Comparison of ENCODE assay signal across 18 mouse cellular contexts in genomic region chr2:58711049-58711448, GRCm38 (mm10).
DNase-seq lines count a peak whose midpoint lies in the region; ATAC-seq and TF ChIP-seq lines count a peak whose summit lies in the region.
"Had no signal": no experiment of that assay in that cellular context is flagged by ENCODE, and none has a peak within 500 bp of the region (broad histone marks: within the 10 kb centered on the region; RNA-seq: fewer than 3 reads in every experiment).

No protein-coding gene starts in this region.

- no peaks in the 10 kb centered on the region for H3K9me3 ChIP-seq in heart, embryonic 13.5 days
- H3K9me3 ChIP-seq in hindbrain, postnatal 0 days (ENCODE audit: low read length): no peaks in the 10 kb centered on the region
- H3K9me3 ChIP-seq: hindbrain, embryonic 10.5 days; liver, embryonic 13.5 days; midbrain, embryonic 15.5 days had no signal

- no peaks in the 10 kb centered on the region for H3K27me3 ChIP-seq in heart, embryonic 13.5 days (replicated peaks)
- no peaks in the 10 kb centered on the region for H3K27me3 ChIP-seq in hindbrain, postnatal 0 days (ENCODE audit: insufficient read depth, low read length)
- H3K27me3 ChIP-seq: CH12.LX; liver, embryonic 13.5 days; midbrain, embryonic 15.5 days had no signal

- intact Hi-C loops in heart, postnatal 36 days (cut with DNase I): no loop called here

- no peak for ATAC-seq in heart, embryonic 13.5 days (ENCODE audit: extremely low read depth, insufficient number of reproducible peaks, low FRiP score, low TSS enrichment)
- ATAC-seq in hindbrain, postnatal 0 days: no peak
- ATAC-seq: forebrain, embryonic 16.5 days; midbrain, embryonic 15.5 days had no signal

- no peak overlapping the region for H3K4me3 ChIP-seq in heart, embryonic 13.5 days
- no peak overlapping the region for H3K4me3 ChIP-seq in hindbrain, postnatal 0 days (ENCODE audit: low read length)
- H3K4me3 ChIP-seq: hindbrain, embryonic 10.5 days; layer of hippocampus, adult 2 months; liver, embryonic 13.5 days; midbrain, embryonic 15.5 days had no signal

- H3K9ac ChIP-seq in heart, embryonic 13.5 days: no peak overlapping the region; the same call in 1 of the 2 replicates
- no peak overlapping the region for H3K9ac ChIP-seq in hindbrain, postnatal 0 days (replicated peaks; ENCODE audit: low read length)
- H3K9ac ChIP-seq: liver, embryonic 13.5 days; lung, embryonic 14.5 days; midbrain, embryonic 15.5 days had no signal

- no peaks in the 10 kb centered on the region for H3K36me3 ChIP-seq in heart, embryonic 13.5 days
- no peaks in the 10 kb centered on the region for H3K36me3 ChIP-seq in hindbrain, postnatal 0 days (ENCODE audit: insufficient read depth, low read length)
- H3K36me3 ChIP-seq: hindbrain, embryonic 10.5 days; liver, embryonic 13.5 days; midbrain, embryonic 15.5 days had no signal

- TF ChIP-seq CTCF in hindbrain, postnatal 0 days (IDR thresholded peaks at IDR 0.05; ENCODE audit: low read depth): no peak

- peak overlapping the region; percentile 93 for H3K27ac ChIP-seq in heart, embryonic 13.5 days (replicated peaks)
- no peak overlapping the region for H3K27ac ChIP-seq in hindbrain, postnatal 0 days
- H3K27ac ChIP-seq: hindbrain, embryonic 10.5 days; layer of hippocampus, adult 2 months; midbrain, embryonic 15.5 days had no signal

- H3K4me2 ChIP-seq in heart, embryonic 13.5 days: no peak overlapping the region
- H3K4me2 ChIP-seq in hindbrain, postnatal 0 days (ENCODE audit: low read depth, low read length): no peak overlapping the region
- H3K4me2 ChIP-seq: liver, embryonic 13.5 days; lung, embryonic 14.5 days; midbrain, embryonic 15.5 days had no signal

- peak; percentile 11 to 62 for DNase-seq in adrenal gland, postnatal 36 days
- no peak for DNase-seq in adrenal gland, adult 8-10 months
- no peak for DNase-seq in heart, postnatal 36 days
- DNase-seq in ovary, postnatal 36 days (ENCODE audit: low spot score): peak; percentile 10
- no peak for DNase-seq in ovary, postnatal 14 days (ENCODE audit: low spot score)
- peak; percentile 56 for DNase-seq in testis, postnatal 14 days (ENCODE audit: low spot score)
- no peak for DNase-seq in hindbrain, postnatal 0 days (ENCODE audit: low spot score)
- DNase-seq: cerebellum, adult 9-10 months; liver, embryonic 13.5 days; lung, postnatal 36 days; thymus, adult 2 months had no signal

- peaks cover 81% of the 10 kb centered on the region for H3K4me1 ChIP-seq in heart, embryonic 13.5 days
- H3K4me1 ChIP-seq in hindbrain, postnatal 0 days (ENCODE audit: insufficient read depth, low read length): no peaks in the 10 kb centered on the region
- H3K4me1 ChIP-seq: hindbrain, embryonic 10.5 days; liver, embryonic 13.5 days; midbrain, embryonic 15.5 days had no signal

- WGBS in heart, embryonic 13.5 days: 80% methylated on average over 4 of the region's 4 CpGs
- 89% methylated on average over 4 of the region's 4 CpGs for whole genome bisulfite sequencing in hindbrain, postnatal 0 days

Comparison
In these comparisons a context has a peak if more than half of its experiments do, and no peak if none do; other contexts are left out.
1. DNase-seq: peak in adrenal gland, postnatal 36 days (2 of 2), ovary, postnatal 36 days (single experiment) and testis, postnatal 14 days (single experiment); none in adrenal gland, adult 8-10 months (single experiment), heart, postnatal 36 days (0 of 2), ovary, postnatal 14 days (single experiment) and hindbrain, postnatal 0 days (single experiment).